Mouse (Mus musculus): ENCODE measurements around the gene 9130023H24Rik. TPM values are rescaled to one million over a fixed set of nuclear protein-coding genes. Genes with fewer than 3 reads are reported as not detected.

9130023H24Rik gene
- 1 to 10 TPM; 1.8 to 3.2 TPM for polyA plus RNA-seq (2017; shearing (Covaris generic))

DNA sequence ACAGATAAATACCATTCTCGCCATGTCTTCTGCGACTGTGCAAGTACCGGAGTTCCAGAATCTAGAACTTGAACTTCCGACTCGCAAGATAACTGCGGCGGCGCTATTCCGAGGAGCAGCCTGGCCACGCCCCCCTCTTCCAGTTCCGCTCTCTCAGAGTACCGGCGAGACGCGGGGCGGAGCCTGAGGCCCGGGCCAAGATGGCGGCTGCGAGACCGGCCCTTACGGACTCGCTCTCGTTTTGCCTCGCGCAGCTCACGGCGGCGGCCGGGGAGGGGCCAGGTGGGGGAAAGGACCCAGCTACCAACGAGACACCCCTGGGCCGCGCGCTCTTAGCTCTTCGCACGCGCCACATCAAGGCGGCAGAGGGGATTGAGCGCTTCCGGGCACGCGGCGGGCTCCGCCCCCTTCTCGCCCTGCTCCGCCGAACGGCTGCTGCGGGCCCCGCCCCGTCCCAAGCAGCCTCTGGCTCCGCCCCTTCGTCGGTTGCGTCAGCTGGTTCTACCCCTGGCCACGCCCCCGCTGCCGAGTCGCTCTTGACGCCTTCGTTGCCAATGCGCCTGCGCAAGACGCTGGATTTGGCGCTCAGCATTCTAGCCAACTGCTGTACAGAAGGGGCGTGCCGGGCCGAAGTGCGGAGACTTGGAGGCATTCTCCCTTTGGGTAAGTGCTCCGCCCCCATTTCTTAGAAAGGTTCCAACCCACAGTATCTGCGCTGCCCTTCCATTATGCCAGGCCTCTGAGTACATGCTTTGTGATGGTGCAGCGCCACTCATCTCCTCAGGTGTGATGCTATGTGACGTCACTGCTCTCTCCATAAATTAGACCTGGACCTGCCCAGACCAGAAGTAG is at the start of gene 9130023H24Rik:
Gene 9130023H24Rik, minus strand, starts transcription at position 105 of the 852 bp plus-strand sequence.

DNA sequence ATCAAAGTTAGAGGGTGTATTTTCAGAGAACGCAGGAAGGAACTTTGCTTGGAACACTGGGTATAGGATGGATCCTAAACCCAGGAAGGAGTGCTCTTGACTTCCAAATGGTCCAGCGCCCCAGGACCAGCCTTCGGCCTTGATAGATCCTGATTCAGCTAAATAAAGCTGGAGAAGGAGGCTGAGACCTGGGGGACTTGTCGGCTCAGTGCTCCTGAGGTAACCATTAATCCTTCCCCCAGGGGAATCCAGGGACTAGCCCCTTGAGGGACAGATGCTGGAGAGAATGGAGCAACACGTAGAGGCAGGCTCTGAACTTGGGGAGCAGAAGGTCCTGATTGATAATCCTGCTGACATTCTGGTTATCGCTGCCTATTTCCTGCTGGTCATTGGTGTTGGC is 27.6 kb upstream of the 9130023H24Rik start, which contains the start of gene Slc5a2:
Gene Slc5a2, plus strand, starts transcription at position 247 of the 400 bp plus-strand sequence.

DNA sequence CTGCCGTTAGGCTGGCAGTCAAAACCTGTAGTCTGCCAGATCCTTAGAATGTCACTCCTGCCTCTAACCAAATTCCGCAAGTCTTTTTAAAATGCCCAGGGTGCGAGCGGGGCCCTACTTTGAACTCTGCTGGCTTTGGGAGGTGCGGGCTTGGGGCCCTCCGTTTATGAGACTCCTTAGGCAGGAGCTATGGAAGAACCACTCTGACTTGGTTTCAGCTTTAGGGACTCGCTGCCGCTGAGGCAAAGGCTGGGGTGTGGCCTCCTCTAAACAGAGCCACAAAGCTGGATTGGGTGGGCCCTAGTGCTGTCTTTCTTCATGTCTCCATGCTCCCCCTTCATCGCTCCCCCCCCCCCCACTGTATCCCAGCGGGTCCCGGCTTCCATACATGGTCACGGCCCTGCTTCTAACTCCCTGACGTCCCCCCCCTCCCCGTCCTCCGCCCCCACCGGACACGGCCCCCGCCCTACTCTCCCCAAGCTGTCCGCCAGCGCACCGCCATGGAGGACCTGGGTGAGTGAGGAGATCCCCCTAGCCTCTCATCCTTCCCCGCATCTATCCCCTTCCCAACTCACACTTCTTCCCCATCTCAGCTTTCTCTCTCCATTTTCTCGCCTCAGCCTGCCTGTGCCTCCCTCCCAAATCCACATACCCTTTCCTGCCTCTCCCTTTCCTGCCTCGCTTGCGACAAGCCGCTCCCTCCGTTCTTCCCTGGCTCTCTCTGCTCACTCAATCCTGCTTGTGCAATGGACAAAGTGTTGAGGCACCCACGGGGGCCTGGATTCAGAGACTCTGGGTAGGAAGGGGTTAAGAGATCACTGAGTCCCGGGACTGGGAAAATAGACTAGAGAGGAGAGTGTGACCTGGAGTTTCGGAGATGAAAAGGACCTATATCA is 8.9 kb upstream of the 9130023H24Rik start, which contains the start of gene Tgfb1i1:
Gene Tgfb1i1, plus strand, starts transcription at position 317 of the 896 bp plus-strand sequence.

DNA sequence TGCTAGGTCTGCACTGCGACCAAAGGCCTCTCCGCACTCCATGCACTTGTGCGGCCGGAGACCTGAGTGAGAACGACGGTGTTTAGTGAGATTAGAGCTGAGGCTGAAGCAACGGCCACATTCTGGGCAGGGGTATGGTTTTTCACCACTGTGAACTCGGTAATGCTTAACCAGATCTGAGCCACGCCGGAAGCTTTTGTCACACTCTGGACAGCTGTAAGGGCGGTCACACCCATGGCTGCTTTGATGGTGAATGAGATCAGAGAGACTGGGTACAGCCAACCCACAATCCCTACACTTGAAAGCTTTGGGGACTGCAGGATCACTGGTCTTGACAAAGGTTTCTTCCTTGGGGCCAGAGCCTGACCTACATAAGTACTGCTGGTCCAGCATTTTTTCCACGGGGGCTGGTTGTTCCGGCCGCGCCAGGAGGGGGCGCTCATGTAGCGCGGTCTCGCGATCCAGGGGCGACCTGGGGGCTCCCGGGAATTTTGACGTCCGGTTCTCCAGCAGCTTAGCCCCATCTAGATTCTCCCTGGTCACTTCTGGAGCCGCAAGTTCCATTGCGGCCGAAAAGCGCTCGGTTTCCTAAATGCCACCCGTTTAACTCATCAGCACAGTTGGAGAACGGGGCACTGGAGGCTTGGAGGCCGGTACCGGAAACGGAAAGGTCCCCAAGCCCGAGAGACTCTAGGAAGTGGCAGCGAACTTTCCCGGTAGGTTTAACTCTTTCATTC is 807 bp downstream of the 9130023H24Rik start, which contains the start of gene Armc5:
Gene Armc5, plus strand, starts transcription at position 487 of the 737 bp plus-strand sequence.

DNA sequence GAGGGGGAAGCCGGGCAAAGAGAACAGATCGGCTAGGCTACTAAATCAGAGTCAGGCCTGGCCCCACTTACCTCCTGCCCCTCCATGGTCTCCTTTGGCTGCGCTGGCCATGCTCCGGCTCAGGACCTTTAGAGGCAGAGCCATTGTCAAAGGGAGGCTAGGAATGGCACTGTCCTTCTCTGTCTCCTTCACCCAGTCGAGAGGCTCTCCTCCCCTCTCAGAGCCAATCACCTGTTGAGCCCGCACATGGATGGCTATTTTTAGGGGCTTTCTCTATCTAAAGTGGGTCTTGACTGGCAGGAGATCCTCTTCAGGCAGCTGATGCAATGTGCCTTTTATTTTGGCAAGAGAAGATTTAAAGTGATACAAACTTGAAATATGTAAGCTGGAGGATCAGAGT is 31.7 kb downstream of the 9130023H24Rik start, which contains the start of gene Cox6a2:
Gene Cox6a2, minus strand, starts transcription at position 236 of the 400 bp plus-strand sequence.

Other genes starting within 250 kb of the 9130023H24Rik start
- gene Pycard, start 244.2 kb downstream of the 9130023H24Rik start, polyA plus RNA-seq (2017; shearing (Covaris generic)): 100 to 1,000 TPM; 256 to 301 TPM
- gene Trim72, start 234.1 kb downstream of the 9130023H24Rik start, polyA plus RNA-seq (2017; shearing (Covaris generic)): not detected
- gene Itgam, start 175.4 kb downstream of the 9130023H24Rik start, polyA plus RNA-seq (2017; shearing (Covaris generic)): under 1 TPM; 0.22 to 0.40 TPM
- 1 to 10 TPM in 1 of 2 experiments, under 1 TPM in 1; 0.37 to 1.4 TPM for gene Gm49368, start 175.3 kb downstream of the 9130023H24Rik start, polyA plus RNA-seq (2017; shearing (Covaris generic))
- under 1 TPM in 1 of 2 experiments, not detected in 1; 0.04 TPM for gene Itgax, start 108.5 kb downstream of the 9130023H24Rik start, polyA plus RNA-seq (2017; shearing (Covaris generic))
- 1 to 10 TPM in 1 of 2 experiments, not detected in 1; 2.8 TPM for gene Itgad, start 83.7 kb downstream of the 9130023H24Rik start, polyA plus RNA-seq (2017; shearing (Covaris generic))
- under 1 TPM in 1 of 2 experiments, not detected in 1; 0.31 TPM for gene Cox6a2, start 31.6 kb downstream of the 9130023H24Rik start, polyA plus RNA-seq (2017; shearing (Covaris generic))
- gene Armc5, start 689 bp downstream of the 9130023H24Rik start, polyA plus RNA-seq (2017; shearing (Covaris generic)): 10 to 100 TPM; 10.9 to 20.7 TPM
- gene Tgfb1i1, start 8.8 kb upstream of the 9130023H24Rik start, polyA plus RNA-seq (2017; shearing (Covaris generic)): 1 to 10 TPM; 1.7 to 1.8 TPM
- gene Slc5a2, start 27.6 kb upstream of the 9130023H24Rik start, polyA plus RNA-seq (2017; shearing (Covaris generic)): under 1 TPM; 0.25 to 0.88 TPM
- gene BC017158, start 60.1 kb upstream of the 9130023H24Rik start, polyA plus RNA-seq (2017; shearing (Covaris generic)): 10 to 100 TPM; 25.9 to 34.9 TPM
- gene Rgs10, start 180.7 kb upstream of the 9130023H24Rik start, polyA plus RNA-seq (2017; shearing (Covaris generic)): 100 to 1,000 TPM; 214 to 318 TPM
- gene Tial1, start 223.7 kb upstream of the 9130023H24Rik start, polyA plus RNA-seq (2017; shearing (Covaris generic)): 10 to 100 TPM; 34.4 to 43.5 TPM